Mouse (Mus musculus) olfactory bulb, adult 2 months (tissue): Measurements from ENCODE around the gene Glrx3. TPM values are rescaled to one million over a fixed set of nuclear protein-coding genes. Genes with fewer than 3 reads are reported as not detected.

ENCODE experiments used
- H3K27ac ChIP-seq: fragments of 200-500 bp; 2 replicates; pipeline ENCODE4 v1.5.1; 2012; ENCODE audit warnings: low read depth, low read length; ENCODE audit not compliant: insufficient read depth
- H3K4me1 ChIP-seq: fragments of 200-500 bp; 2 replicates; pipeline ENCODE4 v1.6.1; 2012; ENCODE audit warnings: low read length; ENCODE audit not compliant: control insufficient read depth, insufficient read depth
- H3K4me3 ChIP-seq: fragments of 200-500 bp; 2 replicates; pipeline ENCODE4 v1.5.1; 2012; ENCODE audit warnings: mild to moderate bottlenecking, low read depth, low read length, moderate library complexity; ENCODE audit not compliant: insufficient read depth
- CTCF ChIP-seq: fragments of 200-500 bp; IDR thresholded peaks from 2 replicates; pipeline ENCODE4 v1.5.1; 2012; ENCODE audit warnings: low read depth, mild to moderate bottlenecking, low read length, moderate library complexity; ENCODE audit not compliant: insufficient read depth
- POLR2A ChIP-seq: fragments of 200-500 bp; IDR thresholded peaks from 2 replicates; pipeline ENCODE4 v1.6.1; 2012; ENCODE audit warnings: mild to moderate bottlenecking, low read depth, low read length, moderate library complexity; ENCODE audit not compliant: insufficient read depth
- WGBS: fragments of 180-500 bp; shearing (Covaris S2); methylation state at CpG from one replicate; pipeline ENCODE4 v1.1.7; 2018; 5-methylcytosine and 5-hydroxymethylcytosine counted together
- polyA plus RNA-seq: library from polyadenylated mRNA; stranded (reverse); fragments of >200 nt; gene quantifications from 2 replicates; pipeline ENCODE4 v1.2.4, GENCODE M21; 2012; ENCODE audit warnings: low replicate concordance; ENCODE audit not compliant: missing spikeins, insufficient read depth, insufficient read length

Glrx3 gene
- polyA plus RNA-seq: not detected in 2 replicates

DNA sequence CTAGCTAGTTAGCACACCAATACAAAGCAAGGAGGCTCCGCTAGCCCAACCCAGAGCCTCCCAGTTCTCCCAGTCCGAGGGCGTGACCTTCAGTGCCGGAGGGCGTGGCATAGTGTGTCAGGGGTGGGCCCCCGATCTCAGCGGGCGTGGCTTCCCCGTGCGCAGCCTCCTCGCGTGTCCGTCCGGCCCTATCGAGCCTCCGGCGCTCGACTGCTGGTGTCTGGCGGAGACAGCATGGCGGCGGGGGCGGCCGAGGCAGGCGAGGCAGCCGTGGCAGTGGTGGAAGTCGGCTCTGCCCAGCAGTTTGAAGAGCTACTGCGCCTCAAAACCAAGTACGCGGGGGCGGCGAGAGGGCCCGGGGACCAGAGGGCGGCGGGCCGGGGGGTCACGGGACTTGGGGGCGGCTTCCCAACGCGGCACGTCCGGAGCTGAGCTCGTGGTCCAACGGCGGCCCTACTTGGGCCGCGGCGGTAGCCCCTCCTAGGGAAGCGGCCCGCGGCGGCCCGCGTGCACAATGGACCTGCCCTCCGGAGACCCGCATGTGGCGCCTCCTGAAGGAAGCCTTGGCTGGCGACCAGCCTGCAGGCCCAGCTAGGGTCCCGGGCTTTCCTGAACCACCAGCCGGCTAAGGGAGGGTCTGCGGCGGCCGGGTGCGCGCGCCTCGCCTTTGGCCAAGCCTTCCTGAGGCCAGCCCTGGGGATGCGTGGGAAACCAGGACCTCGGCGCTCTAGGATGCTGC is at the start of gene Glrx3:
Gene Glrx3 (plus strand): TSS at position 175 of the 739 bp plus-strand sequence.
- under 1% methylated on average over 69 of the region's 69 CpGs for WGBS
- TF ChIP-seq POLR2A: peak; percentile 56
- TF ChIP-seq CTCF: no peak
- Histone ChIP-seq H3K27ac (0 out of 2 replicates have a peak within 1 kb of the TSS, but pooled peaks have one; percentile 26), H3K4me3 (peak within 1 kb of the TSS; percentile 92), H3K4me1 (peaks cover 8% of the 10 kb centered on the region)

- H3K27ac ChIP-seq: no peak overlapping the region
- H3K4me3 ChIP-seq: no peak overlapping the region
- TF ChIP-seq POLR2A (no peak), CTCF (no peak)
- 97% methylated on average over 5 of the region's 5 CpGs for WGBS
- H3K4me1 ChIP-seq: no peaks in the 10 kb centered on the region
Measured at GRCm38 (mm10) chr7:137387863-137388262, 49.6 kb upstream of the Glrx3 start.

DNA sequence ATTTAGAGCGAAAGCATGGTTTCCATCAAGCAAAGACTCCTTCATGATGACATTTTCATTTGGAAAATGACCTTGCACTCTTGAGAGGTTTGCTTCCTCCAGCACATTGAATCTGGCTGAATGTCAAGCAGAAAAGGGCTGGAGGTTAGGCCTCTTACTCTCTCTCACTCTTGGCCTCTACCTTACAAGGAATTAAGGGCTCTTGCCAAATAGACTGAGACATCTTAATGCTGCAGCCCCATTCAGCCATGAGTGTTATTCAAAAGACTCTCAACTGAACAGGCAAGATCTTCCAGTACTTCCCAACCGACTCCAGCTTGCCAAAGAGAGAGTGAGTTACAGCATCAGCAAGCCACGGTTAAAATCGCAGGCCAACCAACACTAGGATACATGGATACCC is 42.0 kb upstream of the Glrx3 start:
- no peaks in the 10 kb centered on the region for H3K4me1 ChIP-seq
- no peak for TF ChIP-seq CTCF
- no peak for TF ChIP-seq POLR2A
- no peak overlapping the region for H3K27ac ChIP-seq
- 77% methylated on average over 4 of the region's 4 CpGs for WGBS
- no peak overlapping the region for H3K4me3 ChIP-seq

GRCm38 (mm10) chr7:137397361-137397910 is 40.0 kb upstream of the Glrx3 start:
- TF ChIP-seq CTCF (no peak), POLR2A (no peak)
- WGBS: 97% methylated on average over 8 of the region's 8 CpGs
- Histone ChIP-seq H3K27ac (no peak overlapping the region), H3K4me3 (no peak overlapping the region), H3K4me1 (no peaks in the 10 kb centered on the region)

GRCm38 (mm10) chr7:137398973-137399372 is 38.4 kb upstream of the Glrx3 start:
- H3K4me1 ChIP-seq: no peaks in the 10 kb centered on the region
- no peak overlapping the region for H3K27ac ChIP-seq
- no peak for TF ChIP-seq CTCF
- no peak for TF ChIP-seq POLR2A
- no peak overlapping the region for H3K4me3 ChIP-seq
- 95% methylated on average over 4 of the region's 4 CpGs for WGBS

GRCm38 (mm10) chr7:137404146-137404545 is 33.3 kb upstream of the Glrx3 start:
- no peak for TF ChIP-seq CTCF
- no peak for TF ChIP-seq POLR2A
- no peak overlapping the region for H3K27ac ChIP-seq
- WGBS: 80% methylated on average over 2 of the region's 2 CpGs
- no peaks in the 10 kb centered on the region for H3K4me1 ChIP-seq
- no peak overlapping the region for H3K4me3 ChIP-seq

- no peak overlapping the region for H3K27ac ChIP-seq
- no peak for TF ChIP-seq CTCF
- no peak for TF ChIP-seq POLR2A
- WGBS: 97% methylated on average over 1 of the region's 1 CpGs
- no peak overlapping the region for H3K4me3 ChIP-seq
- 0 out of 2 replicates have a peak, but pooled peaks cover 2% of the 10 kb centered on the region for H3K4me1 ChIP-seq
Measured at GRCm38 (mm10) chr7:137407428-137408058, 29.9 kb upstream of the Glrx3 start.

DNA sequence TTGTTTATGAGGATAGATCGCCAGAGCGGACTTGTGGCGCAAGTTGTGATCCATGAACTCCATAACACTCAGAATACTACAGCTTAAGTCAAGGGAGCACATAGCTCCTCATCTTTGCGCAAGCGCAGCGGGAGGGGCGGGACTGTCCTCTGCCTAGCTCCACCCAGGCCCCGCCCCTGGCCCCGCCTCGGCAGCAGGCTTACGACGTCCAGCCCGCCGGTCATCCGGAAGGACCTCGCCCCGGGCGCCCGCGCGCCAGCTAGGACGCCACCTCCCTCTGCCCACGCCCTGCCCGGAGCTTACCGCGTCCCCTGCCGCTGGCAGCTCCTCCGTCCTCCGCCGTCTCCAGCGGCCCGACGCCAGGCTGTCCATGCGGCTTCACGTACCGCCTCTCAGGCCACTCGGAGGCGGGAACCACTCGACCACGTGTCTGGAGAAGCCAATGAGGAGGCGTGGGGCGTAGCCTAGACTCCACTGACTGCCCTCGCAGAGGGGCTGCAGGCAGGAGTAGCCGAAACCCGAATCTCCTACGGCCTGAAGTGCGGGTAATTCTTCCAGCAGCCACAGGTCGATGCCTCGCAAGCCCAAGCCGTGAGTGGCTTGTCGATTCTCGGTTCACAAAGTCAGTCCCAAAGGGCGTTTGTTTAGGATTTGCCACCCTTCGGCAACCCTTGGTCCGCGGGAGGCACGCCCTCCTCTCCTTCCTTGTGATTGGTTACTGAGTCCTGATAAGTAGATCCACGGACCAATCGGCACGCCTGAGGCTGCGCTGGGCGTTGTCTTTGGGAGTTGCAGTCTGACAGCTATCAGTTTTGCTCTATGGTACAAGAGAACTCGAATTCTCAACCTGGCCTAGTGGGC is 26.8 kb upstream of the Glrx3 start, which contains the start of gene 9430038I01Rik:
Gene 9430038I01Rik (minus strand): TSS at position 426 of the 861 bp plus-strand sequence.
- under 1% methylated on average over 63 of the region's 63 CpGs for WGBS
- TF ChIP-seq CTCF (no peak), POLR2A (no peak)
- Histone ChIP-seq H3K27ac (peak within 1 kb of the TSS; percentile 88), H3K4me3 (peak within 1 kb of the TSS; percentile 98), H3K4me1 (0 out of 2 replicates have a peak, but pooled peaks cover 2% of the 10 kb centered on the region)

- Histone ChIP-seq H3K4me1 (0 out of 2 replicates have a peak, but pooled peaks cover 2% of the 10 kb centered on the region), H3K4me3 (no peak overlapping the region), H3K27ac (no peak overlapping the region)
- TF ChIP-seq CTCF: no peak
- TF ChIP-seq POLR2A: no peak
- WGBS: 76% methylated on average over 8 of the region's 8 CpGs
Measured at GRCm38 (mm10) chr7:137414710-137415109, 22.7 kb upstream of the Glrx3 start.
